Mouse (Mus musculus) erythroblast, embryonic 14.5 days (primary cell): ENCODE measurements around the gene Dars.

Experiments
- GATA1 ChIP-seq: IDR thresholded peaks from 2 replicates; pipeline ENCODE4 v1.6.1; 2012; ENCODE audit warnings: low read length, inconsistent platforms, mixed read lengths
- TAL1 ChIP-seq: IDR thresholded peaks from 3 replicates; pipeline ENCODE4 v1.6.1; 2012; ENCODE audit warnings: low read length, inconsistent platforms, mixed read lengths

- TF ChIP-seq TAL1 (no peak), GATA1 (no peak)
These were observed 21.4 kb upstream of the Dars start for GRCm38 (mm10) chr1:128438526-128438925.
